Mouse (Mus musculus) A20 (cell line): ENCODE measurements at regions not wholly inside any gene's neighbourhood (a gene's known extent, or its start where the extent isn't known, plus 50 kb on each side); places are given as distances from the start of the nearest gene placed in this dataset.

Experiments used
- DNase-seq: peaks from one replicate; pipeline ENCODE4 v3.0.0-alpha.2; 2011; ENCODE audit warnings: low read depth, low spot score

GRCm38 (mm10) chr10:17074402-17075027, 648.5 kb upstream of the Cited2 start:
- no peak for DNase-seq

DNA sequence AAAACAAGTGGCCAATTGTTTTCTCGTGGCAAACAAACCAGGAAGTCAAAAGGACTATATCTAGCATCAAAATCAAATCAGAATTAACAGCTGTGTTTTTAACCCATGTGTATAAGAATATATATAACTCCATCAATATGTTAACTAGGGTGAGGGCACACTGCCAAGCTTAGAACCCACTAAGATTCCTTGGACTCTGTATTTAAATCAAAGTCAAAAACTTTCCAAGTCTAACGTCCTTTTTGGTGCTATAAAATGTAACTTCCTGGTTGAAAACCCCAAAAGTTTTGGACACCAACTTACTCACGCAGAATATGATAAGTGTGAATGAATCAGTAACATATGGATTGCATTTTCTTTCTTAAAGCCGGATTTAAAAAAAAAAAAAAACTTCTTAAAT, 647.9 kb upstream of the Cited2 start:
- no peak for DNase-seq

- no peak for DNase-seq
These were observed 647.4 kb upstream of the Cited2 start for GRCm38 (mm10) chr10:17075576-17075975.

- no peak for DNase-seq
These were observed 646.8 kb upstream of the Cited2 start for GRCm38 (mm10) chr10:17076186-17076585.

- no peak for DNase-seq
These were observed 645.4 kb upstream of the Cited2 start for GRCm38 (mm10) chr10:17077580-17077979.

GRCm38 (mm10) chr10:17080818-17081217, 642.2 kb upstream of the Cited2 start:
- DNase-seq, result peak; percentile 9

DNA sequence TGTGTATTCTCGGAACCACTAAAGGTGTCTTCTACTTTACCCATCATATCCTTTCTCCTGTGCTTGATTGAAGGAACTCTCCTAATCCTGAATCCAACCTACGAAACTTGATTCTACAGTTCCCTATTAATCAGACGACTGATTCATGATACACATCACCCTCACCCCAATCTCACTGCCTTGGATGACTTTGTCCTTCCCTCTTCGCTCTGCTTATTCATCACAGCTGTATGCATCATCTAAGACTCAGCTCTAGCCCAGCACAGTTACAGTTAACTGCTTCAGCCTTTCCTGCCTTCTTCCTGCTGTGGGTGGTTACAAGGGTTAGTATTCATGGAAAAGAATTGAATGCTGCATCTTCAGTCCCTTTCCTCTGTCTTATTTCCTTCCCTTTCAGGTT, 640.1 kb upstream of the Cited2 start:
- DNase-seq, result no peak

DNA sequence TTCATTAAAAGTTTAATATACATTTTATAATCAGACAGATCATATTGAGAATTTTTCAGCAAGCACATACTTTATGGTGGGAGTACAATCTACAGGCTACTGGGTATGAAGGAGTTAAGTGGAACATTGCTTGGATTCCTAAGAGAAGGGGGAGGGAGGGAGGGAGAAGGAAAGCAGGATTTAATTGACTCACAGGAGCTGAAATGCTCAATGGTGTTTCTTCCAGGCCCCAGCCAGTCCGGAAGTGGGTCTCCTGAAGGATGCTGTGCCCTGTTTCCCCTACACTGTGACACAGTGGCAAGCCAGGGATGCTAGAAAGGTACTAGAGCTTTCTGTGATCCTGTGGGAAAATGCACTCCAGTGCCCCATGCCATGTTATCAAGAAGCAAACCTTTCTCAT, 621.0 kb upstream of the Cited2 start:
- DNase-seq, result no peak

DNA sequence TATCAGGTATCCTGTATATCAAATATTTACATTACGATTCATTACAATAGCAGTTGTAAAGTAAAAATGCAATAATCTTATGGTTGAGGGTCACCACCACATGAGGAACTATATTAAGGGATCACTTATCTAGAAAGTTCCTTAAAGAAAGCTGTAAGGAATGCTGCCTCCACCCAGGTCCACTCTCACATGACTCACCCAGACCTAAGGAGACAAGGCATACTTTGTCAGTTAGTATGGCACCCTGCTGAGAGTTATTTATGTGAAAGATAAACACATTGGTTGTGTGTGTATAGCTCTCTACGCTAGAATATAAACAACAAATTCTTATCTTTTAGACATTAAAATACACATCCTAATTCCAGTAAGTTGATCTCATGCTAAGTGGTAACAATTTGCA, 619.6 kb upstream of the Cited2 start:
- no peak for DNase-seq

DNA sequence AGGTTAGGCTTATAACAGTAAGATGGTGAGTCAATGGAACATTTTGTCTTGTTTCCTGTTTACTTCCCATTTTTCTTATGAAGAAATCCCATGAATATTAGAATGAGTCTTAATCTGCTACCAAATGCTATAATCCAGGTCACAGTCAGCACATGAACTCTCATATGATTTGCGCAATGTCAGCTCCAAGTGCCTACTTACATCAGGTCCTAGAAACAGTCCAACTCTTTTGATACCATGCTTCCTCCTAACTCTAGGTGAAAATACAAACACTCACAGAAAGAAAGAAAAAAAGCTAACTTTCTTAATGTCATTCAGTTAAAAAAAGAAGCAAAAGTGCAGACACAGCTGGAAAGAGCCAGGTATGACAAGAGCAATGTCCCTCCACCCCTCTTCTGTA, 616.2 kb upstream of the Cited2 start:
- DNase-seq, result no peak

DNA sequence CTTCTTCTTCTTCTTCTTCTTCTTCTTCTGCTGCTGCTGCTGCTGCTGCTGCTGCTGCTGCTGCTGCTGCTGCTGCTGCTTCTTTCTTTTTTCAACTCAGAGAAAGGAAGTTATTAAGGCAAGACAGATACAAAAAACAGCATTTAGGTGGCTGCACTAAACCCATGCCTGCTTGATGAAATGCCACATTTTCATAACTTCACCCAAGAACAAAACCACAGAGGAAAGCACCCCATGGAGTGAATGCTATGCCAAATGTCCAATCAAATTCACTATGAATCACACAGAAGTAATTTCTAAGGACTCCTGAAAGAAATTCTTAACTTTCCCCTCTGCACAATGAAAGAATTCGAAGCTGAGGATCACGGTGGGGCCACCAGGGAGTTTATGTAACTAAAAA, 611.9 kb upstream of the Cited2 start:
- DNase-seq, result no peak

DNA sequence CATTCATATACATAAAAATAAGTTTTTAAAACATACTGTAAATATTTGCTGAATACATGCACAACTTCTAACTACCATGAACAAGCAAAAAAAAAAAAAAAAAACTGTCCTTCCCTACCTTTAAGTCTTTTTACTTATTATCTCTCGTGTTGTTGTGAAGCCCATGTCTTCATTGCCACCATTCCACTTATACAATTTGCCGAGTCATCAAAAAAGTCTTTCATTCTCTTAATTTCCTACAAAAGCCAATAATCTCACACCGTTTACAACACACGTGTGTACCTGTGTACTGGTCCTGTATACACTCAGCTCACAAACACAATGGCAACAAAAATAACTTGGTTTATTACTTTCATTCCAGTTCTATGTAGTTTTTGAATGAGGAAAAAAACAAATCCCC, 608.2 kb upstream of the Cited2 start:
- no peak for DNase-seq

DNA sequence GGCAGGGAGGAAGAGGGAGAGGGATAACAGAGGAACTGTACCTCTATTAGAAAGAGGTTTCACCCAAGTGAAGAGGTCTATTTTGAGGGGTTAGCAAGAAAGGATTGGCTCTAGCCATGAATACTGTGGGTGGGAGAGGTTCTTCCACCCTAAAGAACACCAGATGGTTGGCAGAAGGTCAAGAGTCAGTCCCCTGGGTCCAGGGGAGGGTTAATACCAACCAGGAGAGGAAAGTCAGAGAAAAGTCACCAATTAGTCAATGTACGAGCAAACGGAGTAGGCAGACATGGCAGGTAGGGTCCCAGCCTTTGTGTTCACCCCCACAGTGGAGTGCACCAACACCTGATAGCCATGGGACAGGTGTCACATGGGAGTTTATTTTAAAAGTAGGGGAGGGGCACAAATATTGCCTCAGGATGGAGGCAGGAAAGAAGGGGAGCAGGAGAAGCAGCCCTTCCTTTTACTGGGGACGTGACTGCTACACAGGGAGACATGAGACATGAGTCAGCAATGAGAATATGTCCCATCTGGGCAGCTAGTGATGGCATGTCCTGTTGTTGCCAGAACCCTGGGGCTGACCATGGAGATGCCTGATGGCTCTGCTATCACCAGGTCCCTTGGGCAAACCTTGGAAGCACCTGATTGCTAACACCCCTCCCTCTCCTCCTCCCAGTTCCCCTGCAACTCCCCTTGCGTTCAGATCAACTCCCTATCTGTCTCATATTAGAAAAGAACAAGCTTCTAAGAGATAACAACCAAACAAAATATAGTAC, 593.4 kb upstream of the Cited2 start:
- no peak for DNase-seq

GRCm38 (mm10) chr10:17130661-17131060, 592.4 kb upstream of the Cited2 start:
- DNase-seq, result no peak

DNA sequence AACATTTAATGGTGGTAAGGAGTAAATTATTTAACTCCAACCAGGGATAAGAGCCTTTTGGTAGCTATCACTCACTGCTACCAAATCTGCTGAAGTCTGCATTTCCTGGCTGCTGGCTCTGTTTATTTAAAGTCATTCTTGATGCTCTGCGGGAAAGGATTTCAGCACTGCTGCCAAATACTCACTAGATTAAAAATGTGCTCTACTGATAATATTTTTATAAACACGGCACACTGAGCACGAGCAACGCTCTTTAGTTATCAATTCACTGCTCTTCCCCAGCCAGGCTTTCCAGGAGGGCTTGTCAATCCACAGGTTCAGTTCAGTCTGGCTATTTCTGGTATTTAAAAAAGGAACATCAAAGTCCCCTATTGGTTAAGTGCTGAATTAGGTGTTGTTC, 591.3 kb upstream of the Cited2 start:
- DNase-seq, result no peak

DNA sequence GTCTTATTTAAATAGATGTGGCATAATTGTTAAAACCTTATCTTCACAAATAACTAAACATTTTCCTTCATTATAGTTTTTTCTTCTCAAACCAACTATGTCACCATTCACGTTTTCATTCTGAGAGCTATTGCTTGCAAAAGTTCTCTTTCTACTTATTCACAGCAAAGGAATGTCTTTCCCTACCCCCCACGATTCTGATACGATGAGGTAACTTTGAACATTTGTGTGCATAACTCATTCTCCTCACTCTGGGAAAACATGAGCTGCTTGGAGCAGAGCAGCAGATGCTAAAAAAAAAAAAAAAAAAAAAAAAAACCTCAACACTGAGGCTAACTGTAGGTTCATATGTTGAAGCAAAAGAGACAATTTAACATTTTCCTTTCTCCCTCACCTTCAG, 547.6 kb upstream of the Cited2 start:
- DNase-seq, result no peak

DNA sequence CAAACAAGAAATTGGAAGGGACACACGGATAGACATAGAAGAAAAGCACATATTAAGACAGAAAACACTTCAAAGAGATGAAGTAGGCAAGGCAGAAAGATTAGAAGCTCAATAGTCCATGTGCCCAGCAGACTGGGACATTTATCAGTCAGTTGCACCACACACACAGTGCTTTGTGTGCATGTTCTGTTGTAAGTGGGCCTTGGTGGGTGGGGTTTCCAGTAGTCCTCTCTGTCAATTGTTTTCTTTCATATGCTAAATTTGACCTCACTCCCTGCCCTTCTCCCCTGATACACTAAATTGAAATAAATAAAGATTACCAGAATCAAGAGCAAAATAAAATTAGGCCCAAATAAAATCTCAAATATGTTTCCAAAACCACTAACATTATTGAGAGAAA, 546.0 kb upstream of the Cited2 start:
- no peak for DNase-seq

DNA sequence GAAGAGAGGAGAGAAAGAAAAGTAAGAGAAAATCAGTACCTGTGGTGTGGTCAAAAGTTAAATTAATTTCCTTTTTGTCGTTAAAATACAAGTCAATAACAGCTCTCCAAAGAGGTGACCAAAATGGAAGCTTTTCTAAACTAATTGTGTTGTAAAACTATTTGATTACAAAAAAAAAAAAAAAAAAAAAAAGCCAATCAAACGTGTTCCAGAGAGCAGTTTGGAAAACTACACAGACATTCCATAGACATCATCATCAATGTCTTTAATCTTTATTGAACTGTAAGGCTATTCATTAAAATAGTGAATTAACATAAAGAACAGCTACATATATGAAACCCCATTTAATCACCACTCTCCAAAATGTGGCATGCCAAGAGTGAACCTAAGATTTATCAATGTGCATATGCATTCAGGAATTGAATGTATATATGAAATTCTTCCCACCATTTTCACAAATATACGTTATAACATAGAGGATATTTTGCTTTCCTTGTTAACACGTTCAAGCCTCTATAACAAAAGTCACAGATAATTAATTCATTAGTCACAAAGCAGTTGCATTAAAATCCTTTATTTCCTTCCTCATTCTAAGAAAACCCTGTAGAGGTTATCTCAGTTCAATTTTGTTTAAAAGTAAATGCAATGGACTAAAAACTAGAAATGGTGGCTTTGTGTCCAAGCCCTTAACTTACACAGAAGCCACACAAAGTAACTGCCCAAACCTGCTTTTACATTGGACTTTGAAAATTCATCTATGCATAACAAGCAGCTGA, 545.3 kb upstream of the Cited2 start:
- no peak for DNase-seq

- DNase-seq, result no peak
These were observed 544.4 kb upstream of the Cited2 start for GRCm38 (mm10) chr10:17178627-17179026.

- no peak for DNase-seq
These were observed 538.6 kb upstream of the Cited2 start for GRCm38 (mm10) chr10:17184418-17184817.

DNA sequence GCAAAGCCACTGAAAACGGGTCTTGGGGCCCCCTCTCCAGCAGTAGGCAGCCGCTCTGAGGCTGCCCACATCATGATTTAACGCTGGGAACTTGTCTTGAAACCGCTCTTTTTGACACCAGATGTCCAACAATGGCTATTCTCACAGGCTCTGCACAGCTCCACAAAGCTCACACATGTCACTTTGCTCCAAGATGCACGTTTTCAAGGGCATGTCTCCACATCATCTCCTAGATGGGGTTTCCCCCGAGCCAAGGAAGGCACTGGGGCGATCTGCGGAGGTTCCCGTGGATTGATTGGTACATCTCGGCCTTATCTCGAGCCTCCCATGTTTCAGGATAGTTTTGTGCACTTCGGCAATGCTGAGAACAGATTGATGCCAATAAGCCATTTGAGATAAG, 526.8 kb upstream of the Cited2 start:
- DNase-seq, result no peak

DNA sequence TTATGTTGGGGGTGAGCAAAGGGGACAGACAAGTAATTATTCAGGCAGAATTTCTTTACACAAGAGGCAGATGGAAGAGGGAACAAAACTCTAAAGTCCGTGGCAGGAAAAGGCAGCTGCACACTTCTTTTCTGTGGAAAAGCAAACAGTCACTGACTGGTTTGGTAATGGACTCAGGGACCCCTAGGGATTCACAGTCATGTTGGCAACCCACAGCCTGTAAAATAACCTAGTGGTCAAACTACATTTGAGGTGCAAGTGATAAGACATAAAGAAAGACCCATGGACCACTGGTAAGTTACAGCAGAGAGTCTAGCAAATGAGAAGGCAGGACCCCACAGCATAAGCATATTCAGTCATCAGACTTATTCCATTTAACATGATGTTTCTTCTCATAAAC, 526.4 kb upstream of the Cited2 start:
- no peak for DNase-seq
